Mouse (Mus musculus) MEL (cell line): ENCODE data around the gene Lbr. TPM values are rescaled to one million over a fixed set of nuclear protein-coding genes. Genes with fewer than 3 reads are reported as not detected.

Experiments used
- DNase-seq: peaks from one replicate; pipeline ENCODE4 v3.0.0; 2011; ENCODE audit warnings: low read depth, low spot score
- H3K27ac ChIP-seq: 2 replicates; pipeline ENCODE4 v1.5.1; 2012; ENCODE audit warnings: low read depth, mild to moderate bottlenecking, control low read depth, low read length, moderate library complexity; ENCODE audit not compliant: control insufficient read depth
- H3K27me3 ChIP-seq, 2 experiments: fragments of 150-350 bp in 1 of 2; sonication (generic) in 1 of 2; 2 replicates each; pipeline ENCODE4 v1.6.1; 2012; ENCODE audit warnings: low read length in 2 of 2, mild to moderate bottlenecking in 2 of 2, improper control_type of control experiment in 1 of 2, moderate library complexity in 1 of 2; ENCODE audit not compliant: insufficient read depth in 2 of 2, control insufficient read depth in 1 of 2
- H3K36me3 ChIP-seq, 2 experiments: 2 replicates each; pipeline ENCODE4 v1.6.1; 2012 to 2014; ENCODE audit warnings: low read length in 2 of 2, improper control_type of control experiment in 1 of 2, inconsistent platforms in 1 of 2, mild to moderate bottlenecking in 1 of 2; ENCODE audit not compliant: insufficient read depth in 2 of 2, control insufficient read depth in 1 of 2
- H3K4me1 ChIP-seq, 2 experiments: fragments of 150-350 bp in 1 of 2; sonication (generic) in 1 of 2; 2 replicates each; pipeline ENCODE4 v1.6.1; 2012; ENCODE audit warnings: low read length in 2 of 2, improper control_type of control experiment in 1 of 2, mild to moderate bottlenecking in 1 of 2; ENCODE audit not compliant: insufficient read depth in 2 of 2, control insufficient read depth in 1 of 2
- H3K4me3 ChIP-seq, 2 experiments: fragments of 150-350 bp in 1 of 2; sonication (generic) in 1 of 2; 2 replicates each; pipeline ENCODE4 v1.5.1; 2012; ENCODE audit warnings: low read depth in 2 of 2, low read length in 2 of 2, mild to moderate bottlenecking in 2 of 2, moderate library complexity in 2 of 2, control low read depth in 1 of 2, improper control_type of control experiment in 1 of 2; ENCODE audit not compliant: control insufficient read depth in 1 of 2, insufficient read depth in 1 of 2
- H3K79me2 ChIP-seq: 2 replicates; pipeline ENCODE4 v1.6.1; 2012; ENCODE audit warnings: mild to moderate bottlenecking, low read length, moderate library complexity; ENCODE audit not compliant: control insufficient read depth, poor library complexity, insufficient read depth
- H3K9ac ChIP-seq: 2 replicates; pipeline ENCODE4 v1.6.1; 2012; ENCODE audit warnings: low read depth, mild to moderate bottlenecking, control low read depth, low read length, moderate library complexity; ENCODE audit not compliant: control insufficient read depth, poor library complexity, severe bottlenecking
- H3K9me3 ChIP-seq: fragments of 150-350 bp; sonication (generic); replicated peaks from 2 replicates; pipeline ENCODE4 v1.6.1; 2012; ENCODE audit warnings: mild to moderate bottlenecking, low read length, improper control_type of control experiment, moderate library complexity; ENCODE audit not compliant: insufficient read depth
- BHLHE40 ChIP-seq: IDR thresholded peaks from 2 replicates; pipeline ENCODE4 v1.6.1; 2012; ENCODE audit warnings: low read depth, mild to moderate bottlenecking, inconsistent platforms, low read length, improper control_type of control experiment, borderline replicate concordance
- CHD2 ChIP-seq: IDR thresholded peaks from 2 replicates; pipeline ENCODE4 v1.6.1; 2011; ENCODE audit warnings: low read length, improper control_type of control experiment
- CTCF ChIP-seq, 3 experiments: IDR thresholded peaks in 2 of 3; conservative IDR thresholded peaks in 1 of 3; 2 replicates each; pipeline ENCODE4 v1.5.1; 2011 to 2012; ENCODE audit warnings: low read length in 3 of 3, low read depth in 2 of 3, mild to moderate bottlenecking in 2 of 3, improper control_type of control experiment in 1 of 3, inconsistent platforms in 1 of 3, mixed read lengths in 1 of 3, moderate library complexity in 1 of 3; ENCODE audit not compliant: control insufficient read depth in 1 of 3, insufficient read depth in 1 of 3, poor library complexity in 1 of 3, severe bottlenecking in 1 of 3
- ELF1 ChIP-seq: IDR thresholded peaks from 2 replicates; pipeline ENCODE4 v1.6.1; 2014; ENCODE audit warnings: low read depth, mild to moderate bottlenecking, inconsistent platforms, low read length, improper control_type of control experiment, moderate library complexity
- ETS1 ChIP-seq: IDR thresholded peaks from 2 replicates; pipeline ENCODE4 v1.6.1; 2012; ENCODE audit warnings: low read depth, mild to moderate bottlenecking, inconsistent platforms, low read length, improper control_type of control experiment, moderate library complexity
- GABPA ChIP-seq: IDR thresholded peaks from 2 replicates; pipeline ENCODE4 v1.6.1; 2012; ENCODE audit warnings: low read depth, mild to moderate bottlenecking, inconsistent platforms, low read length, improper control_type of control experiment, moderate library complexity
- GATA1 ChIP-seq: IDR thresholded peaks from 2 replicates; pipeline ENCODE4 v1.6.1; 2011; ENCODE audit warnings: low read depth, low read length, improper control_type of control experiment
- HCFC1 ChIP-seq: IDR thresholded peaks from 2 replicates; pipeline ENCODE4 v1.6.1; 2012; ENCODE audit warnings: low read depth, mild to moderate bottlenecking, inconsistent platforms, low read length, improper control_type of control experiment, moderate library complexity
- KAT2A ChIP-seq: conservative IDR thresholded peaks from 2 replicates; pipeline ENCODE4 v1.6.1; 2012; ENCODE audit warnings: low read depth, low read length, improper control_type of control experiment, inconsistent platforms
- MAFK ChIP-seq: IDR thresholded peaks from 2 replicates; pipeline ENCODE4 v1.6.1; 2011; ENCODE audit warnings: low read depth, mild to moderate bottlenecking, low read length, improper control_type of control experiment, borderline replicate concordance
- MAX ChIP-seq: IDR thresholded peaks from 2 replicates; pipeline ENCODE4 v1.6.1; 2011; ENCODE audit warnings: low read length, improper control_type of control experiment
- MAZ ChIP-seq: IDR thresholded peaks from 2 replicates; pipeline ENCODE4 v1.6.1; 2012; ENCODE audit warnings: low read depth, mild to moderate bottlenecking, inconsistent platforms, low read length, improper control_type of control experiment
- MEF2A ChIP-seq: IDR thresholded peaks from 2 replicates; pipeline ENCODE4 v1.6.1; 2014; ENCODE audit warnings: low read depth, mild to moderate bottlenecking, inconsistent platforms, low read length, improper control_type of control experiment; ENCODE audit not compliant: poor library complexity, insufficient replicate concordance, severe bottlenecking; ENCODE audit errors: extremely low read depth
- MXI1 ChIP-seq: IDR thresholded peaks from 2 replicates; pipeline ENCODE4 v1.6.1; 2011; ENCODE audit warnings: mild to moderate bottlenecking, low read depth, low read length, improper control_type of control experiment
- MYB ChIP-seq: IDR thresholded peaks from 2 replicates; pipeline ENCODE4 v1.6.1; 2011; ENCODE audit warnings: mild to moderate bottlenecking, low read depth, low read length, improper control_type of control experiment
- MYC ChIP-seq: IDR thresholded peaks from 2 replicates; pipeline ENCODE4 v1.6.1; 2011; ENCODE audit warnings: low read depth, mild to moderate bottlenecking, low read length, improper control_type of control experiment, moderate library complexity
- NELFE ChIP-seq: IDR thresholded peaks from 2 replicates; pipeline ENCODE4 v1.6.1; 2011; ENCODE audit warnings: low read depth, low read length, improper control_type of control experiment
- POLR2A ChIP-seq, 2 experiments: IDR thresholded peaks; 2 replicates each; pipeline ENCODE4 v1.6.1; 2011 to 2012; ENCODE audit warnings: low read length in 2 of 2, mild to moderate bottlenecking in 2 of 2, control low read depth in 1 of 2, improper control_type of control experiment in 1 of 2, low read depth in 1 of 2, moderate library complexity in 1 of 2; ENCODE audit not compliant: control insufficient read depth in 1 of 2, insufficient read depth in 1 of 2, poor library complexity in 1 of 2
- POLR2AphosphoS5 ChIP-seq: IDR thresholded peaks from 2 replicates; pipeline ENCODE4 v1.6.1; 2012; ENCODE audit warnings: low read depth, borderline replicate concordance, mild to moderate bottlenecking, inconsistent platforms, low read length, moderate library complexity, mixed read lengths
- RAD21 ChIP-seq: IDR thresholded peaks from 2 replicates; pipeline ENCODE4 v1.6.1; 2011; ENCODE audit warnings: mild to moderate bottlenecking, low read depth, low read length, improper control_type of control experiment
- RCOR1 ChIP-seq: IDR thresholded peaks from 2 replicates; pipeline ENCODE4 v1.6.1; 2012; ENCODE audit warnings: low read depth, mild to moderate bottlenecking, inconsistent platforms, low read length, improper control_type of control experiment
- SIN3A ChIP-seq: IDR thresholded peaks from 2 replicates; pipeline ENCODE4 v1.6.1; 2012; ENCODE audit warnings: low read length, improper control_type of control experiment, inconsistent platforms
- SMC3 ChIP-seq: IDR thresholded peaks from 2 replicates; pipeline ENCODE4 v1.6.1; 2011; ENCODE audit warnings: low read depth, low read length, improper control_type of control experiment
- TAL1 ChIP-seq: IDR thresholded peaks from 2 replicates; pipeline ENCODE4 v1.6.1; 2012; ENCODE audit warnings: mild to moderate bottlenecking, inconsistent platforms, low read length, moderate library complexity, mixed read lengths
- TBP ChIP-seq: IDR thresholded peaks from 2 replicates; pipeline ENCODE4 v1.8.0; 2011; ENCODE audit warnings: low read depth, low read length, improper control_type of control experiment
- TCF12 ChIP-seq: IDR thresholded peaks from 2 replicates; pipeline ENCODE4 v1.6.1; 2014; ENCODE audit warnings: low read depth, mild to moderate bottlenecking, inconsistent platforms, low read length, improper control_type of control experiment, moderate library complexity
- UBTF ChIP-seq: IDR thresholded peaks from 2 replicates; pipeline ENCODE4 v1.6.1; 2012; ENCODE audit warnings: low read depth, mild to moderate bottlenecking, inconsistent platforms, low read length, improper control_type of control experiment, moderate library complexity, borderline replicate concordance; ENCODE audit not compliant: insufficient read depth
- USF2 ChIP-seq, 2 experiments: IDR thresholded peaks; 2 replicates each; pipeline ENCODE4 v1.6.1; 2011 to 2012; ENCODE audit warnings: improper control_type of control experiment in 2 of 2, low read length in 2 of 2, borderline replicate concordance in 1 of 2, inconsistent platforms in 1 of 2, low read depth in 1 of 2, mild to moderate bottlenecking in 1 of 2; ENCODE audit not compliant: insufficient read depth in 1 of 2
- ZKSCAN1 ChIP-seq: IDR thresholded peaks from 2 replicates; pipeline ENCODE4 v1.6.1; 2012; ENCODE audit warnings: low read depth, mild to moderate bottlenecking, inconsistent platforms, low read length, improper control_type of control experiment, moderate library complexity
- ZMIZ1 ChIP-seq: IDR thresholded peaks from 2 replicates; pipeline ENCODE4 v1.6.1; 2012; ENCODE audit warnings: low read depth, mild to moderate bottlenecking, inconsistent platforms, low read length, improper control_type of control experiment, moderate library complexity
- ZNF384 ChIP-seq: IDR thresholded peaks from 2 replicates; pipeline ENCODE4 v1.6.1; 2012; ENCODE audit warnings: low read depth, mild to moderate bottlenecking, inconsistent platforms, low read length, improper control_type of control experiment
- polyA plus RNA-seq, 2 experiments: library from polyadenylated mRNA; stranded (reverse) in 1 of 2; unstranded in 1 of 2; fragments of >175 nt in 1 of 2; fragments of >200 nt in 1 of 2; gene quantifications; 2 replicates each; pipeline versions ENCODE4 v1.2.1 to v1.2.4; 2012; ENCODE audit warnings: low replicate concordance in 2 of 2, low read depth in 1 of 2; ENCODE audit not compliant: insufficient read length in 2 of 2, insufficient read depth in 1 of 2, missing spikeins in 1 of 2
- total RNA-seq: library from RNA; depleted of rRNA; stranded (reverse); fragments of 300-350 nt; gene quantifications from 2 replicates; pipeline ENCODE4 v1.2.3, GENCODE M21; 2012

Lbr gene
- total and polyA plus RNA-seq, 3 experiments: 106 to 120 TPM; not detected in 1

DNA sequence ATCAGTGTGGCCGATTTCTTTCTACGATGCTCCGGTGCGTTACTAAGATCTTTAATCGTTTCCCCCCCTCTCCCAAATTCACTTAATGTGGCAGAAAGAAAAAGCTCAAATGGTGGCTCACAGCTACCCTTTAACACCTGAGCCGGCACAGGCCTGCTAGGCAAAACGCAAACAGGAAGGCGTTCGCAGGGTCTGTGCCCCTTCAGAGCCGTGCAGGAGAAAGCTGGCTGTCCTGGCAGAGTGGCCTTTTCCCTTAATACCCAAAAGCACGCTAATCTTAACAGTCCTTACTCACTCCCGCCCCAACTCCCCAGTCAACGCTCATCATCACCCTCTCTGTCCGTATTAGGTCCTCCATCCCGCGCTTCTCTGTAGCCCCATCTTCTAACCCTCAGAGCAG, 1.4 kb downstream of the Lbr start:
- DNase-seq: no peak
- H3K4me1 ChIP-seq: peaks cover 14 to 20% of the 10 kb centered on the region in 2 experiments
- H3K79me2 ChIP-seq: peaks cover 39% of the 10 kb centered on the region
- H3K36me3 ChIP-seq: peaks cover 12 to 23% of the 10 kb centered on the region in 2 experiments
- peak overlapping the region; percentile 83 to 89 for H3K4me3 ChIP-seq
- peak overlapping the region; percentile 92 for H3K9ac ChIP-seq
- H3K27ac ChIP-seq: peak overlapping the region; percentile 75
- no peaks in the 10 kb centered on the region for H3K9me3 ChIP-seq
- no peaks in the 10 kb centered on the region for H3K27me3 ChIP-seq
- TF ChIP-seq ZMIZ1: 0 out of 2 replicates have a peak, but pooled peaks have one; percentile 1
- TF ChIP-seq TBP: no peak

DNA sequence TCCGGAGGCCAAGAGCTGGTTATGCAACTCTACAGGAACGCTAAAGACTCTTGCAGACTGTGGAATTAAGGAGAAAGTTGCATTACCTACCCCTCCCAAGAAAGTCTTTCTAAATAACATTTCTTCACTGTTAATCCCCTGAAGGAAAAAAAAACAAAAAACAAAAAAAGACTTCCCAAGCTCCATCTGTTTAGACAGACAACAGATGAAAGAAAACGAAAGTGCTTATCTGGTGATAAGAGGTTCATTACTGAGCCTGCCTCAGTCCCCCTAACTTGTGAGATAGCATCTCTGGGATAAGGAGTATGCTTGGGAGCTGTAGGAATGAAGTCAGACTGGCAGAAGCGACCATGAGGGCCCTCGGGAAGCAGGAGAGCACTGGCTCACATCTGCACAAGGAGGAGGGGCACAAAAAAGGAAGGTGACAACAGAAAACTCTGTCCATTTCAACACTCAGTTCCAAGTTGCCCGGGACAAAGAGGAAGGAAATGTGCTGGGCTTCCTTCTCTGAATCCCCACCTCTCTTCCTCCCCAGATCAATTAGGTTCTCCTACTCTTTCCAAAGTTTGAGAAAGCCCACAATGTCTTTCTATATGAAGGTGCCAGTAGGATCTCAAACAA, 3.0 kb downstream of the Lbr start:
- H3K9ac ChIP-seq: peak overlapping the region; percentile 46
- H3K9me3 ChIP-seq: no peaks in the 10 kb centered on the region
- H3K36me3 ChIP-seq: peaks cover 14 to 23% of the 10 kb centered on the region in 2 experiments
- H3K27ac ChIP-seq: no peak overlapping the region
- H3K4me1 ChIP-seq: peaks cover 14 to 20% of the 10 kb centered on the region in 2 experiments
- peak; percentile 58 for DNase-seq
- peak overlapping the region; percentile 35 to 89 for H3K4me3 ChIP-seq
- H3K79me2 ChIP-seq: peaks cover 39% of the 10 kb centered on the region
- no peaks in the 10 kb centered on the region for H3K27me3 ChIP-seq
- TF ChIP-seq ELF1: no peak
- TF ChIP-seq MAX: no peak
- TF ChIP-seq UBTF: no peak
- no peak for TF ChIP-seq CTCF (IDR thresholded peaks at IDR 0.05 in 2 of 3, conservative IDR thresholded peaks at IDR 0.05 in 1 of 3; ENCODE audit: control insufficient read depth in 1 of 3, insufficient read depth in 1 of 3, low read depth in 2 of 3, low read length in 3 of 3, poor library complexity in 1 of 3, severe bottlenecking in 1 of 3)
- TF ChIP-seq TCF12: no peak
- TF ChIP-seq MEF2A: no peak
- TF ChIP-seq ZNF384: no peak
- TF ChIP-seq HCFC1: no peak
- TF ChIP-seq SMC3: no peak
- TF ChIP-seq ZMIZ1: no peak
- TF ChIP-seq MYC: no peak
- TF ChIP-seq GATA1: no peak
- no peak for TF ChIP-seq MAFK
- no peak for TF ChIP-seq ZKSCAN1
- no peak for TF ChIP-seq TAL1
- no peak for TF ChIP-seq POLR2A (IDR thresholded peaks at IDR 0.05; ENCODE audit: control insufficient read depth in 1 of 2, insufficient read depth in 1 of 2, low read depth in 1 of 2, low read length in 2 of 2, poor library complexity in 1 of 2)
- no peak for TF ChIP-seq USF2 (IDR thresholded peaks at IDR 0.05; ENCODE audit: borderline replicate concordance in 1 of 2, insufficient read depth in 1 of 2, low read depth in 1 of 2, low read length in 2 of 2)
- TF ChIP-seq MAZ: no peak
- peak; percentile 44; the same call in 1 of the 2 replicates for TF ChIP-seq SIN3A
- no peak for TF ChIP-seq KAT2A
- TF ChIP-seq BHLHE40: no peak
- TF ChIP-seq CHD2: no peak
- TF ChIP-seq POLR2AphosphoS5: no peak
- TF ChIP-seq MXI1: 0 out of 2 replicates have a peak, but pooled peaks have one; percentile 10
- no peak for TF ChIP-seq GABPA
- TF ChIP-seq NELFE: no peak
- TF ChIP-seq RAD21: no peak
- TF ChIP-seq ETS1: peak; percentile 43
- TF ChIP-seq MYB: no peak
- TF ChIP-seq RCOR1: no peak
- no peak for TF ChIP-seq TBP
